Comparison of ENCODE assay signal across 30 mouse cellular contexts in genomic region chr2:67948408-67948807, GRCm38 (mm10).
DNase-seq lines count a peak whose midpoint lies in the region; ATAC-seq and TF ChIP-seq lines count a peak whose summit lies in the region.
"Had no signal": no experiment of that assay in that cellular context is flagged by ENCODE, and none has a peak within 500 bp of the region (broad histone marks: within the 10 kb centered on the region; RNA-seq: fewer than 3 reads in every experiment).

No protein-coding gene starts in this region.

- H3K9ac ChIP-seq in intestine, embryonic 14.5 days (ENCODE audit: low read length) = no peak overlapping the region
- no peak overlapping the region for H3K9ac ChIP-seq in intestine, postnatal 0 days (ENCODE audit: low read depth, low read length)
- no peak overlapping the region for H3K9ac ChIP-seq in intestine, embryonic 15.5 days
- H3K9ac ChIP-seq in stomach, embryonic 16.5 days (ENCODE audit: low read length) = no peak overlapping the region
- H3K9ac ChIP-seq: embryonic facial prominence, embryonic 15.5 days; heart, embryonic 15.5 days; hindbrain, embryonic 12.5 days; kidney, embryonic 15.5 days; liver, embryonic 14.5 days; lung, embryonic 15.5 days; midbrain, embryonic 13.5 days had no signal

- no peaks in the 10 kb centered on the region for H3K27me3 ChIP-seq in intestine, embryonic 14.5 days (replicated peaks; ENCODE audit: control insufficient read depth, insufficient read depth, low read length)
- H3K27me3 ChIP-seq in intestine, postnatal 0 days (replicated peaks; ENCODE audit: control insufficient read depth, insufficient read depth, low read length) = no peaks in the 10 kb centered on the region
- no peaks in the 10 kb centered on the region for H3K27me3 ChIP-seq in intestine, embryonic 15.5 days (replicated peaks)
- H3K27me3 ChIP-seq in stomach, embryonic 16.5 days (ENCODE audit: control insufficient read depth, insufficient read depth, low read length) = no peaks in the 10 kb centered on the region
- H3K27me3 ChIP-seq in hindbrain, embryonic 10.5 days (ENCODE audit: insufficient read depth, poor library complexity, severe bottlenecking) = no peaks in the 10 kb centered on the region
- H3K27me3 ChIP-seq: embryonic facial prominence, embryonic 15.5 days; heart, embryonic 15.5 days; hindbrain, embryonic 12.5 days; kidney, embryonic 15.5 days; lung, embryonic 15.5 days; midbrain, embryonic 13.5 days had no signal

- H3K4me2 ChIP-seq in intestine, embryonic 14.5 days (ENCODE audit: low read length) = no peak overlapping the region
- H3K4me2 ChIP-seq in intestine, postnatal 0 days (replicated peaks; ENCODE audit: low read depth) = no peak overlapping the region
- no peak overlapping the region for H3K4me2 ChIP-seq in intestine, embryonic 15.5 days (replicated peaks)
- H3K4me2 ChIP-seq in stomach, embryonic 16.5 days (ENCODE audit: low read depth, low read length) = no peak overlapping the region
- H3K4me2 ChIP-seq: embryonic facial prominence, embryonic 15.5 days; heart, embryonic 15.5 days; hindbrain, embryonic 12.5 days; kidney, embryonic 15.5 days; lung, embryonic 15.5 days; midbrain, embryonic 13.5 days had no signal

- no peaks in the 10 kb centered on the region for H3K9me3 ChIP-seq in intestine, embryonic 14.5 days (ENCODE audit: control insufficient read depth, low read length)
- H3K9me3 ChIP-seq in intestine, postnatal 0 days (ENCODE audit: control insufficient read depth) = no peaks in the 10 kb centered on the region
- H3K9me3 ChIP-seq in intestine, embryonic 15.5 days = no peaks in the 10 kb centered on the region
- no peaks in the 10 kb centered on the region for H3K9me3 ChIP-seq in stomach, embryonic 16.5 days (replicated peaks; ENCODE audit: control insufficient read depth, low read length)
- no peaks in the 10 kb centered on the region for H3K9me3 ChIP-seq in hindbrain, embryonic 10.5 days
- H3K9me3 ChIP-seq: embryonic facial prominence, embryonic 10.5 days; embryonic facial prominence, embryonic 15.5 days; heart, embryonic 10.5 days; heart, embryonic 15.5 days; hindbrain, embryonic 12.5 days; kidney, embryonic 15.5 days; lung, embryonic 15.5 days; midbrain, embryonic 13.5 days had no signal

- WGBS in intestine, embryonic 14.5 days = 55% methylated on average over 3 of the region's 3 CpGs
- WGBS in intestine, postnatal 0 days = 49% methylated on average over 3 of the region's 3 CpGs
- WGBS in intestine, embryonic 15.5 days = 60% methylated on average over 3 of the region's 3 CpGs
- WGBS in stomach, embryonic 16.5 days = 37% methylated on average over 3 of the region's 3 CpGs
- WGBS in hindbrain, embryonic 10.5 days = 86% methylated on average over 3 of the region's 3 CpGs

- peak overlapping the region; percentile 47; the same call in 1 of the 2 replicates for H3K27ac ChIP-seq in intestine, embryonic 14.5 days (ENCODE audit: low read depth)
- H3K27ac ChIP-seq in intestine, postnatal 0 days (ENCODE audit: low read depth, low read length) = no peak overlapping the region
- H3K27ac ChIP-seq in intestine, embryonic 15.5 days = no peak overlapping the region
- H3K27ac ChIP-seq in stomach, embryonic 16.5 days (ENCODE audit: low read length) = no peak overlapping the region
- H3K27ac ChIP-seq in hindbrain, embryonic 10.5 days = no peak overlapping the region
- H3K27ac ChIP-seq: embryonic facial prominence, embryonic 10.5 days; embryonic facial prominence, embryonic 15.5 days; heart, embryonic 10.5 days; heart, embryonic 15.5 days; hindbrain, embryonic 12.5 days; hindbrain, postnatal 0 days; kidney, embryonic 15.5 days; layer of hippocampus, adult 2 months; liver, embryonic 14.5 days; lung, embryonic 15.5 days; midbrain, embryonic 13.5 days had no signal

- H3K4me3 ChIP-seq in intestine, embryonic 14.5 days (ENCODE audit: low read depth, low read length) = no peak overlapping the region
- H3K4me3 ChIP-seq in intestine, postnatal 0 days (ENCODE audit: low read depth, low read length) = no peak overlapping the region
- no peak overlapping the region for H3K4me3 ChIP-seq in intestine, embryonic 15.5 days (replicated peaks)
- H3K4me3 ChIP-seq in stomach, embryonic 16.5 days (replicated peaks; ENCODE audit: low read length) = no peak overlapping the region
- H3K4me3 ChIP-seq in hindbrain, embryonic 10.5 days = no peak overlapping the region
- H3K4me3 ChIP-seq: embryonic facial prominence, embryonic 10.5 days; embryonic facial prominence, embryonic 15.5 days; heart, embryonic 10.5 days; heart, embryonic 15.5 days; hindbrain, embryonic 12.5 days; kidney, embryonic 15.5 days; layer of hippocampus, adult 2 months; lung, embryonic 15.5 days; midbrain, embryonic 13.5 days had no signal

- H3K4me1 ChIP-seq in intestine, embryonic 14.5 days (replicated peaks; ENCODE audit: control insufficient read depth, insufficient read depth, low read length) = no peaks in the 10 kb centered on the region
- H3K4me1 ChIP-seq in intestine, postnatal 0 days (replicated peaks; ENCODE audit: control insufficient read depth, insufficient read depth, low read length) = no peaks in the 10 kb centered on the region
- no peaks in the 10 kb centered on the region for H3K4me1 ChIP-seq in intestine, embryonic 15.5 days (replicated peaks)
- no peaks in the 10 kb centered on the region for H3K4me1 ChIP-seq in stomach, embryonic 16.5 days (ENCODE audit: control insufficient read depth, insufficient read depth, low read length)
- no peaks in the 10 kb centered on the region for H3K4me1 ChIP-seq in hindbrain, embryonic 10.5 days (replicated peaks)
- H3K4me1 ChIP-seq: embryonic facial prominence, embryonic 10.5 days; embryonic facial prominence, embryonic 15.5 days; heart, embryonic 10.5 days; heart, embryonic 15.5 days; hindbrain, embryonic 12.5 days; kidney, embryonic 15.5 days; lung, embryonic 15.5 days; midbrain, embryonic 13.5 days had no signal

- TF ChIP-seq CTCF in intestine, postnatal 0 days (IDR thresholded peaks at IDR 0.05; ENCODE audit: low read depth) = no peak

- ATAC-seq in intestine, embryonic 14.5 days (replicated peaks; ENCODE audit: low FRiP score, low TSS enrichment, low read depth) = no peak
- ATAC-seq in intestine, postnatal 0 days = no peak
- ATAC-seq in intestine, embryonic 15.5 days = peak; percentile 61; the same call in 1 of the 2 replicates
- ATAC-seq in stomach, embryonic 16.5 days (ENCODE audit: insufficient read depth, low FRiP score) = peak; percentile 86
- no peak for ATAC-seq in megakaryocyte progenitor cell, adult 5-6 weeks (replicated peaks; ENCODE audit: poor library complexity)
- ATAC-seq: activated CD4-positive, CD25-positive, alpha-beta regulatory T cell, adult 4 months; CD4-positive, CD25-positive, alpha-beta regulatory T cell, adult 4 months; hindbrain, postnatal 0 days; midbrain, embryonic 13.5 days had no signal

- no peak for DNase-seq in intestine, embryonic 14.5 days (ENCODE audit: low spot score)
- peak; percentile 5 for DNase-seq in MN1 (ENCODE audit: low spot score)
- no peak for DNase-seq in hindbrain, embryonic 10.5 days (ENCODE audit: low spot score)
- DNase-seq: adrenal gland, adult 2 months; adrenal gland, postnatal 36 days; cerebellum, adult 8-10 months; cerebellum, postnatal 25 days; gastrocnemius, postnatal 14 days; kidney, adult 18-20 months; kidney, postnatal 25 days; liver; thymus, adult 2 months; thymus, postnatal 36 days had no signal

- H3K36me3 ChIP-seq in intestine, embryonic 14.5 days (ENCODE audit: control insufficient read depth, insufficient read depth, low read length) = no peaks in the 10 kb centered on the region
- no peaks in the 10 kb centered on the region for H3K36me3 ChIP-seq in intestine, postnatal 0 days (ENCODE audit: control insufficient read depth, insufficient read depth)
- no peaks in the 10 kb centered on the region for H3K36me3 ChIP-seq in intestine, embryonic 15.5 days
- no peaks in the 10 kb centered on the region for H3K36me3 ChIP-seq in stomach, embryonic 16.5 days (ENCODE audit: control insufficient read depth, insufficient read depth, low read length)
- H3K36me3 ChIP-seq in hindbrain, embryonic 10.5 days = no peaks in the 10 kb centered on the region
- H3K36me3 ChIP-seq: embryonic facial prominence, embryonic 10.5 days; embryonic facial prominence, embryonic 15.5 days; heart, embryonic 10.5 days; heart, embryonic 15.5 days; hindbrain, embryonic 12.5 days; kidney, embryonic 15.5 days; lung, embryonic 15.5 days; midbrain, embryonic 13.5 days had no signal

Comparison
In these comparisons a context has a peak if more than half of its experiments do, and no peak if none do; other contexts are left out.
1. ATAC-seq: peak in intestine, embryonic 15.5 days (single experiment) and stomach, embryonic 16.5 days (single experiment); none in intestine, embryonic 14.5 days (single experiment), intestine, postnatal 0 days (single experiment) and megakaryocyte progenitor cell, adult 5-6 weeks (single experiment).